Mouse (Mus musculus): Measurements from ENCODE around the gene Abca13.
"Not testable (repeated sequence)": the region's sequence is repeated elsewhere in the genome, so short reads cannot be mapped to it uniquely, and the experiment has no call there.

Abca13 gene

GRCm38 (mm10) chr11:9191555-9192131 is at the start of gene Abca13:
TSS of gene Abca13 (plus strand) at chr11:9191942.
- no peak for DNase-seq

- no peak for DNase-seq
These were observed 46.6 kb upstream of the Abca13 start for GRCm38 (mm10) chr11:9145113-9145512.

GRCm38 (mm10) chr11:9146115-9146514 is 45.6 kb upstream of the Abca13 start:
- no peak for DNase-seq

DNA sequence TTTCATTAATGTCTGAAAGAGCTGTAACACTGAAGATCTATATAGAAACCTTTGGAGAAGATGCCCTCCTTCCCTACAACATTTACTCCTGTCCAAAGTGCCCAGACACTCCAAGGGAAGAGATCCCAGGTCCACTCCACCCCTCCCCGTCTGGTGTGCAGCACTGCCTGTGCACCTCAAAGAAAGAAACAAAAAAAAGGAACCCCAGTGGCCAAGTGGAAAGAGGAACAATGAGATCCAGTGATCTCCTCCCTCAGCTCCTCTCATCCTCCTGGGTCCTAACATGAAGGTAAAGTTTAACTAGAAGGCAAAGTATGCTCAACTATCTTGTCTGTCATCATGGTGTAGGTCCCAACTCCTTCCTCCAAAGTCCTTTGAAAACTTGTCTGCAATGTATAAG is 45.1 kb upstream of the Abca13 start:
- DNase-seq = no peak

DNA sequence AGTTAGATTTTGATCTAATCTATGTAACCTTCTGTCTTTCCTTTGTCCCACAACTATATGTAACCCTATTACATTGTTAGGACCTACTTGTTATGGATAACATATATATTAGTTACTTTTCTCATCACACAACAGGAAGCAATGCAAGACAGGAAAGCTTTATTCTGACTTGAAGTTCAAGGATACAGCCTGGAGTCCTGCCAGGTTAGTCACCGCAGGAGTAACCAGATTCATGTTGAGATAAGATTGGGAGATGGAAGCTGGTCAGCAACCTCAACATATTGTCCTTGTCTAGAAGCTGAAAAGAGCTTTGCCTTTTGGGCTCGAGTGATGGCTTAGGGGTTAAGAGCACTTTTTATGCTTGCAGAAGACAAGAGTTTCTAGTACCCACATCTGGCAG is 43.5 kb upstream of the Abca13 start:
- no peak for DNase-seq

- DNase-seq = not testable (repeated sequence)
These were observed 41.3 kb upstream of the Abca13 start for GRCm38 (mm10) chr11:9150403-9150802.

DNA sequence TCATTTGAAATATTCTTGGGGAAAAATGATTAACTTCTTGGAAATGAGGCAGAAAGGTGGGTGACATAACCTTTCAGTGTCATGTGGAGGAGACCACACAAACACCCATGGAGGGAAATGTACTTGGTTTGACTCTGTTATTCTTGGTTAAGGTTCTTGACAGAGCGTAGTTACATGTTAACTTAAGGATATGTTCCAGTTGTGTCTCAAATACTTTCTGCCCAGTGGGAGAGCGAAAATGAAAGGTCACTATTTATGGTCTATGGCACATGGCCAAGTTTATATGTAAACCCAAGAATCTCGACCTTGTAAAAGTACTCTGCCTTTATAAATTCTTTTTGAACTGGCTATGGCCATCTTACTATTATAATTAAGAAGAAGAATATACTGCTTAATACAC is 31.8 kb upstream of the Abca13 start:
- no peak for DNase-seq

GRCm38 (mm10) chr11:9167331-9167730 is 24.4 kb upstream of the Abca13 start:
- no peak for DNase-seq

DNA sequence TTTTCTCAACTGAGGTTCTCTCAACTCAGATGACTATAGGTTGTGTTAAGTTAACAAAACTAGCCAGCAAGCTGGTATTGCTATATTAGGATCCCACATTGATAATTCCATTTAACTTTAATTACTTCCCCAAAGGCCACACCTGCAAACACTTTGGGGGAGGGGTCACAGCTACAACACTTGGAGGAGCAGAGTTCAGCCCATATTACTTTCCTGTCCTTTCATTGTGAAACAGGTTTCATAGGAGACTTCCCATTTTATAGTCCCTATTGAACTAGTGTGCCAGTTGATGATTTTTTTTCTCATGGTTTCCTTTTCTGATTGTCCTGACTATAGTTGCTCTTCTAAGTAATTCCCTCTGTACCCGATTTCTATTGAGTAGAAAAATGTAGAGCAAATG is 10.3 kb upstream of the Abca13 start:
- DNase-seq = no peak

GRCm38 (mm10) chr11:9189471-9189870 is 2.3 kb upstream of the Abca13 start:
- not testable (repeated sequence) for DNase-seq

DNA sequence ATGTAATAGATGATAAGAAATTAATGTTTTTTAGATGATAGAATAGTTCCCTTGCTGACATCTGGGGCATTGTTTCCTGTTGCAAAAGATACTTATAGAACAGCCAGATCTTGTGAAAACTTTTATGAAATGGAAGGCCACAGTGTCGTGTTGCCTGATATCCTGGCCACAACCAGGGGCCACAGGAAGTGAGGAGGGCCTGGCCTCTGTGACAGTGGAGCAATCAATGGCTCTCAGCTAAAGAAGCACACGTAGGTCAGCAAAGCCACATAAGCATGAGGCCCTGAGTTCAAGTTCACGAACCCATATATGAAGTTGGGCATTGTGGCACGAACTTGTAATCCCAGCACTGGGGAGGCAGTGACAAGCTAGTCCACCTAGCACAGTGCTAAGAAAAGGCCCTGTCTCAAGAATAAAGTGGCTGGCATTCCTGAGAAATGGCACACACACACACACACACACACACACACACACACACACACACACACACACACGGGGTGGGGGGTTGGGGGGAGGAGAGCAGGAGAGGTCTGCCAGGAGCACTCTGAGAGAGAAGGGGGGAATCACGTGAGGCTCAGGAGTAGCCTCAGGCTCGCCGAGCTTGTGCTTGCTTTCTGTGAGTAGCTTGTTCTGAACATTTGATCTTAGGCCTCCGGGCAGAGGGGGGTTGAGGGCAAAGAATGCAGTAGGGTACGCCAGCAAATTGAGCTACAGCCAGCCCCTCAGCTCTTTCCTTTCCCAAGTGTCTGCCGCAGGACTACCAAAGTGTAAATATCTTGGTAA is 779 bp upstream of the Abca13 start:
- DNase-seq = no peak

DNA sequence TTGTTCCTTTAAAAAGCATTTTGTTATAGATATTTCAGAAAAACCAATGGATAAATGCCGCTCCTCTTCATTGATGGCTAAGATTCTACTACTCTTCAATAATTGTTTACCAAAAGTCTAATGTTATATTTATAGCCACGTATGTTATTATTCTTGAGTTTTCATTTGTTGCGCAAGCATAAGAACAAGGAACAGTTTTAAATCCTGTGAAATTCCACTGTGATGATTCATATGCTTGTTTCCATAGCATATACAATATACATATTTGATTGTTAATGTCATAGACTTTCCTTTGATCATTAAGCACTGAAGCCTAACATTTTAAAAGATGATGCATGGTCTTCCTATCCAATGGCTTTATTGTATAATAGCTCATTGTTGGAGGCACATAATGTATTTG is 3.1 kb downstream of the Abca13 start:
- no peak for DNase-seq

- DNase-seq = no peak
These were observed 8.1 kb downstream of the Abca13 start for GRCm38 (mm10) chr11:9199868-9200267.

- no peak for DNase-seq
These were observed 19.0 kb downstream of the Abca13 start for GRCm38 (mm10) chr11:9210707-9211106.

GRCm38 (mm10) chr11:9213580-9213979 is 21.8 kb downstream of the Abca13 start:
- DNase-seq = peak; percentile 35

GRCm38 (mm10) chr11:9216252-9216651 is 24.5 kb downstream of the Abca13 start:
- DNase-seq = no peak

DNA sequence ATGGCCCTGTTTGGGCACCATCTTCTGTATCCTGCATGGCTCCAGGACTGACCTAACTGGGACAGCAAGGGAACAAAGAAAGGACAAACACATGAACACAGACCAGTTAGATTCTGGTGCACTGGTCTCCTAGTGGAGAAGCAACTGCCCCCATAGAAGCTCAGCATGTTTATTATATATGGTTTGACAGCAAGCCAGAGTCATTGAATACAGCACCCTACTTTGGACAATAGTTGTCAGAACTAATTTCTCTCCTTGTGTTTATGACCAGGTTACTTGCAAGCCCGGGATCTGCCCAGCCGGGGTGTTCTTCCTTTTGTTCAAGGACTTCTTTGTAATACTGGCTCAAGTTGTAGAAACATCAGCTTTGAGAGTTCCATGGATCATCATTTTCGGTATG is 28.8 kb downstream of the Abca13 start:
- DNase-seq = no peak

DNA sequence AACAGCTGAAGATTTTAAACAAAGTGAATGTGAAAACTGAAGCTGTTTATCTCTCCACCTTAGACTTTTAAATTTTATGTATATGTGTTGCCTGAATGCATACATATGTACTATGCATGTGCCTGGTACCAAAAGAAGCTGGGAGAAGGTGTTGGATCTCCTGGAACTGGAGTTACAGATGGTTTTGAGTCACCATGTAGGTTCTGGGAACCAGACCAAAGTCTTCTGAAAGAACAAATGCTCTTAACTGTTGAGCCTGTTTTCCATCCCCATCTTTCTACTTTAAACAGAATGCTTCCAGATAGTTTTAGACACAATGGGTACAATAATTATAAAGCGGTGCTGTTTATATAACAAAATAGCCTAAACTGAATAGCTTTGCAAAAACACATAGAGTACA is 29.9 kb downstream of the Abca13 start:
- no peak for DNase-seq

DNA sequence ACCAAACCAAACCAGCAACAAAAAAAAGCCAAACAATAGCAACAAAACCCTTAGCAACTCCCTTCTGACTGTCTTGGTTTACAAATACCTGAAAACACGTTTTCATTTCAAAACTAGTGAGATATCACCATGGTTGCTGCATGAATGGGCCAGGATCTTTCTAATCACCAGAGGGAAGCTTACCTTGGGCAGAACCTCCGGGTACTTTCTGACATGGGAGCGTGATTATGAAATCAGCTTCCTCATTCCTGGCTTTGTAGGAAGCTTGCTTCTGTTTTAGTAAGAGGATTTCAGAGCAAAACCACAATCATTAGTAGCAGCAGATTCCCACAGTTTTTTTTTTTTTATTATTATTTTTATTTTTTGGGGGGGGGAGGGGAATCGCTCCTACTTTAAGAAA is 34.7 kb downstream of the Abca13 start:
- no peak for DNase-seq

DNA sequence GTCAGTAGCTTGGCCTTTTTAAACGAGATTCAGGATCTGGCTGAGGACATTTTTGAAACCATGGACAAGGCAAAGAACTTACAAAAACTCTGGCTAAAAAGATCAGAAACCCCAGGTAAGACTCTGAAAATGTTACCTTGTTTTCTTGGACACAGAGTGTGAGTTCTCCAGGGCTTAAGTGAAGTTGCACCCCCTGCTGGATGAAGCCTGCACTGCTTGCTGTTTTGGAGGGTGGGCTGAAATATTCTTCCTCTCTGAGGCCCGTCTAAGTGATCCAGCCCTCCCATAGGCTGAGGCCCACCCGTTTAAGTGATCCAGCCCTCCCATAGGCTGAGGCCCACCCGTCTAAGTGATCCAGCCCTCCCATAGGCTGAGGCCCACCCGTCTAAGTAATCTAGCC is 57.9 kb downstream of the Abca13 start:
- not testable (repeated sequence) for DNase-seq

- DNase-seq = not testable (repeated sequence)
These were observed 71.3 kb downstream of the Abca13 start for GRCm38 (mm10) chr11:9263072-9263471.

DNA sequence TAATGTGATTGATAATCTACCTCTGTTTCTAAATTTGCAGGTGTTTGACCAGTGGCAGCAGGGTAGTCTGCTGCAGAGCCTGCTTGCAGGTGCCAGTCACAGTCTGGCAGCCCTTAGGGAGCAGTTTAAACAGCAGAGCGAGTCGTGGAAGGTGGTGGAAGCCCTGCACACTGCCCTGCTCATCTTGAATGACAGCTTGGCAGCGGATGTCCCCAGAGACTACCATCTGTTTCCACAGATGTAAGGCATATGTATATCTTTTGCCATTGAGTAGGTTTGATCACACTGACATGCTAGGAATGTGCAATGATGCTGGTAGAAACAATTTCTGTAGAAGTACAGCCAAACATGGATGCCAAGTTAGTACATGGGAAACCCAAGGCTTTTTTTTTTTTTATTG is 77.3 kb downstream of the Abca13 start:
- no peak for DNase-seq

- DNase-seq = no peak
These were observed 93.5 kb downstream of the Abca13 start for GRCm38 (mm10) chr11:9285204-9285603.

DNA sequence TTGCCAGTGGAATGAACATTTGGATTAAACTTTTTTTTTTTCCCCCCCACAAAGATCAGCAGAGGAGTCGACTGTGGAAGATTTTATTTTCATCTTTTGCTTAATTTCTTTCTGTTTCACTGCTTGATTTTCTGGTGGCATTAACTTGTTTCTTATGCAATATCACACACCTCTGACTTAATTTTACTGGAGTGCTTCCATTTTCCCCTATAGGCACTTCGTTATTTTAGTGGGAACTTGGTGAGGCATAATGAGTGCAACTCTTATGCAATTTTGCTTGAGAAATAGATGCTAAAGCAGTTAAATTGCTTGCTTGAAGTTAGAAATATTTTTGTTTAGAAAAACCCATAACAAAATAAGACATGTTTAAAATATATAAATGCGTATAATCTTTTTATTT is 94.0 kb downstream of the Abca13 start:
- no peak for DNase-seq

DNA sequence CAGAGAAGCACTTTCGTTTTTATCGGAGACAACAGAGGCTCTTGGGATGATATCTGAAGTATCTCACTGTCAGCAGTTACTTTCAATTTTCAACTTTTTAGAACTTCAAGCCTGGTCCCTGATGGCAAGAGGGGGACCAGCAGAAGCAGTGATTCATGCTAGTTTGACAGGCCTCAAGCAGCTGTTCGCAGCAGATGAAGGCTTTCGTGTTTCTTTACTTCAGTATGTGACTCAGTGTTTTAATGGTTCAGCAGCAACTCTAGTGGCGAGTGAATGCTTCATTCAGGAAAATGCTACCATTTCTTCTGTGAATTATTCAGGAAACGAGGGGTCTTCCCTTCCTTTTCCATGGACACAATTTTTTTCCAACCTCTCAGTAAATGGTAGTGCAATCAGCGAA is 99.4 kb downstream of the Abca13 start:
- DNase-seq = no peak

Measured in cerebellum, adult 11 months (tissue).